Mouse (Mus musculus) B cell, adult 62 days (primary cell): ENCODE results near the gene Pdzd7. TPM values are rescaled to one million over a fixed set of nuclear protein-coding genes. Genes with fewer than 3 reads are reported as not detected.

Source experiments
- total RNA-seq: library from RNA; stranded (reverse); gene quantifications from 4 replicates; pipeline ENCODE4 v1.2.4, GENCODE M21; 2023

The Pdzd7 gene
- total RNA-seq: not detected in 4 replicates

GRCm38 (mm10) chr19:45045651-45046050 lies at the start of gene Pdzd7:
Pdzd7 (minus strand) TSS chr19:45045717.

GRCm38 (mm10) chr19:45074580-45075322 lies 29.2 kb upstream of the Pdzd7 start, which contains the start of gene Kazald1:
Kazald1 (plus strand) TSS chr19:45075241.

GRCm38 (mm10) chr19:45047417-45047934 lies 2.0 kb upstream of the Pdzd7 start, which contains the start of gene Sfxn3:
Sfxn3 (plus strand) TSS chr19:45047503.

GRCm38 (mm10) chr19:45014335-45014971 lies 31.1 kb downstream of the Pdzd7 start, which contains the start of gene Lzts2:
Lzts2 (plus strand) TSS chr19:45014414.

GRCm38 (mm10) chr19:45005957-45006712 lies 39.4 kb downstream of the Pdzd7 start, which contains the start of gene Mrpl43:
Mrpl43 (minus strand) TSS chr19:45006442.

GRCm38 (mm10) chr19:45005444-45005843 lies 40.1 kb downstream of the Pdzd7 start, which contains the start of gene Twnk:
Twnk (plus strand) TSS chr19:45005663.

GRCm38 (mm10) chr19:44988831-44989566 lies 56.5 kb downstream of the Pdzd7 start, which contains the start of gene Sema4g:
Sema4g (plus strand) TSS chr19:44989101.

Other genes with a start within 250 kb of the Pdzd7 start
- gene Slf2, start 114.6 kb downstream of the Pdzd7 start, total RNA-seq: 80.9 to 87.3 TPM (median 82.6 TPM) in 4 replicates
- 0.39 to 1.1 TPM (median 0.61 TPM) in 4 replicates for gene Sema4g, start 56.6 kb downstream of the Pdzd7 start, total RNA-seq
- 10.7 to 13.0 TPM (median 12.4 TPM) in 4 replicates for gene Twnk, start 40.1 kb downstream of the Pdzd7 start, total RNA-seq
- 27.4 to 31.5 TPM (median 29.9 TPM) in 4 replicates for gene Mrpl43, start 39.3 kb downstream of the Pdzd7 start, total RNA-seq
- gene Lzts2, start 31.3 kb downstream of the Pdzd7 start, total RNA-seq: 0.83 to 2.2 TPM (median 1.1 TPM) in 4 replicates
- 20.5 to 39.2 TPM (median 22.7 TPM) in 4 replicates for gene Sfxn3, start 1.8 kb upstream of the Pdzd7 start, total RNA-seq
- 0.57 TPM in 1 of 4 replicates, not detected in the others for gene Kazald1, start 29.5 kb upstream of the Pdzd7 start, total RNA-seq
- 1.0 TPM in 1 of 4 replicates, not detected in the others for gene Tlx1, start 105.0 kb upstream of the Pdzd7 start, total RNA-seq
- gene Lbx1, start 190.1 kb upstream of the Pdzd7 start, total RNA-seq: not detected in 4 replicates